Mouse (Mus musculus): ENCODE results near the gene Cdyl. TPM values are rescaled to one million over a fixed set of nuclear protein-coding genes. Genes with fewer than 3 reads are reported as not detected.

Gene Cdyl
- total and polyA plus RNA-seq, 2 experiments from 2014 or later, result 4.2 to 7.8 TPM

DNA sequence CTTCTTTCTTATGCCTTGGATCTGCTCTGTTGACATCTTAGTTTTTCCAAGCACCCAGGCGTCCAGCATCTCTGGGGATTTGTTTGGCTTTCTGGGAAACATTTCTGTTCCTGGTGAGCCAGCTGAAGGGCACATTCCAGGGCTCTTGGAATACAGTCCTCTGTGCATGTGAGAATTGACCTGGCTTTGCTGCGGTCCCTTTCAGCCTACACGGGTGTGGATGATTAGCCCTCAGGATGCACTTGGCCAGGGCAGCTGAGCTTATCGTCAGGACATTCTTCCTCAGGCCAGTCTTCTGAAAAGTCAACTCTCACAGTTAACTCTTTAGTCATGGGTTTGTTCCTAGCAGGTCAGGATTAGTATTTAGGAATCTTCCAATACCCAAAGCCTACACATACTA, 136.7 kb downstream of the Cdyl start:
- Histone ChIP-seq H3K36me3 (ENCODE audit: insufficient read depth) (no peaks in the 10 kb centered on the region), H3K9ac (no peak overlapping the region), H3K9me3 (ENCODE audit: low read length) (no peaks in the 10 kb centered on the region), H3K4me3 (ENCODE audit: low read depth, low read length) (no peak overlapping the region), H3K4me1 (ENCODE audit: insufficient read depth) (no peaks in the 10 kb centered on the region), H3K27me3 (ENCODE audit: insufficient read depth, low read length) (no peaks in the 10 kb centered on the region), H3K4me2 (ENCODE audit: low read depth) (no peak overlapping the region), H3K27ac (ENCODE audit: low read depth, low read length) (no peak overlapping the region)
- TF ChIP-seq CTCF (IDR thresholded peaks at IDR 0.05; ENCODE audit: low read depth), result no peak
- DNase-seq, result no peak
- no peak for ATAC-seq
- 63% methylated on average over 4 of the region's 4 CpGs for WGBS

DNA sequence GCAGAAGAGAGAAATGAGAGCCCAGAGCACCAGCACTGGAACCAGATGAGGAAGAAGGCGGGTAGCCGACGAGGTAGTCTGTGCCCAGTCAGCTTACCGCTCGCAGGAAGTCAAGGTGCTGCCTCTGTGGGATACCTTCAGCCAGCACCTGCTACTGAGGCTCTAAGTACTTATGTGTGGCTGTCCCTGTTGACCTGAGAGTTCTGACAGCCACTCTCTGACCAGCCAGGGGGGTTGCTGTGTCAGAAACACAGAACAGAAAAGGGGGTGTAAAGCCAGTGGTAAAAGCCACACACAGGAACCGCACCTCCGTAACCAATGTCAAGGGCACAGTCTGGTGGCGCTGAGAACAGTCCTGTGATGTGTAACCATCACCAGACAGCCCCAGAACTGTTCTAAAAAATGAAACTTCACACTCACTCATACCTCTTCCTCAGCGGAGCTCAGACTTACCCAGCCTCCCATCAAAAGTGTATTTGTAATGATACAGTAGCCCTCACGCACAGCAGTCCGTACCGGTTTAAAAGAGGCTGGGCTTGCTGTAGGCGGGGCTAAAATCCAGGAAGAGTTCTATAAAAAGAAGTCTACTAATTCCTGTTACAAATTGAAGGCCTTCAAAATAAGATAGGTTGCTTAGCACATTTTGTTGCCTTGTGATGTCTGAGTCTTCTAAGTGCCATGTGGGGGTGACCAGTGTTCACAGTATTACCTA, 138.3 kb downstream of the Cdyl start:
- 89% methylated on average over 13 of the region's 13 CpGs for WGBS
- H3K4me2 ChIP-seq (ENCODE audit: low read depth), result no peak overlapping the region

DNA sequence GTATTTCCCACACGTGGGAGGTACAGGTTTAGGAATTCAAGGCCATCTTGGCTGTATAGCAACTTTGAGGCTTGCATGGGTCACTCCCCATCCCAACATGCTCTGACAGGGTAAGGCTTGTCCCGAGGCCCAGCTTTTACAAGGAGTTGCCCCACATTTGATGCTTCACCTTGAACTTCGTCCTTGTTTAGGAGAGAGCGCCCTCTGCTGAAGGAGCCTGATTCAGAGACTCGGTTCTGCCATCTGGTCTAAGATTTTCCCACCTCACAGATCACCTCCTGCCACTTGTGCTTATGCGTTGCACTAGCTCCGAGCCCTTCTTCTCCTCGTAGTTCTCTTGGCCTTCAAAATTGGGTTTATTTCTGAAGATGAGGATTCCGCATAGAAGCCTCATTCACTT, 139.0 kb downstream of the Cdyl start:
- Histone ChIP-seq H3K27ac (ENCODE audit: low read depth, low read length) (no peak overlapping the region), H3K9me3 (ENCODE audit: low read length) (no peaks in the 10 kb centered on the region), H3K36me3 (ENCODE audit: insufficient read depth) (no peaks in the 10 kb centered on the region), H3K4me2 (ENCODE audit: low read depth) (no peak overlapping the region), H3K4me1 (ENCODE audit: insufficient read depth) (no peaks in the 10 kb centered on the region), H3K27me3 (ENCODE audit: insufficient read depth, low read length) (no peaks in the 10 kb centered on the region), H3K4me3 (ENCODE audit: low read depth, low read length) (no peak overlapping the region), H3K9ac (no peak overlapping the region)
- ATAC-seq, result no peak
- DNase-seq, result peak; percentile 37
- peak; percentile 59 for TF ChIP-seq CTCF (IDR thresholded peaks at IDR 0.05; ENCODE audit: low read depth)
- WGBS, result 69% methylated on average over 9 of the region's 9 CpGs

More for the DNA sequence above, 138.3 kb downstream of the Cdyl start:
- Histone ChIP-seq H3K9ac (no peak overlapping the region), H3K4me3 (ENCODE audit: low read depth, low read length) (no peak overlapping the region), H3K27me3 (ENCODE audit: insufficient read depth, low read length) (no peaks in the 10 kb centered on the region), H3K36me3 (ENCODE audit: insufficient read depth) (no peaks in the 10 kb centered on the region), H3K4me1 (ENCODE audit: insufficient read depth) (no peaks in the 10 kb centered on the region), H3K27ac (ENCODE audit: low read depth, low read length) (no peak overlapping the region), H3K9me3 (ENCODE audit: low read length) (no peaks in the 10 kb centered on the region)
- ATAC-seq (no peak), DNase-seq (no peak)
- TF ChIP-seq CTCF (IDR thresholded peaks at IDR 0.05; ENCODE audit: low read depth), result no peak

DNA sequence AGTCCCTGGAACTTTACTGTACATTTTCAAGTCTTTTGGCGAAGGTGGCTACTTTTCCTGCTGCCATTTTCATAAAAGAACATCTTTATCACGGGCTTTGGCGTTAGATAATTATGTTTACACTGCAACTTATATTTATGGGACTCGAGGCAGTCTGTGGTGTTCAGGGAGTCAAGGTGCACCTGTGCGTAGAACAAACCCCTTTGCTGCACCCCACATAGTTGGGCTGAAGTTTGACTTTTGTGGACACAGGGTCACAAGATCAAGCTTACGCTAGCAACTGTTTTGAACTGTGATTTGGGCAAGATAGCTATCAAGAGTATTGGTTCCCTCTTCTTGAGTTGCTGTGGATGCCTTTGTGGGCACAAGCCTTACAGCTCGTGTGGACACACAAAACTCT, 140.6 kb downstream of the Cdyl start:
- Histone ChIP-seq H3K27me3 (ENCODE audit: insufficient read depth, low read length) (no peaks in the 10 kb centered on the region), H3K9ac (no peak overlapping the region), H3K4me1 (ENCODE audit: insufficient read depth) (no peaks in the 10 kb centered on the region), H3K36me3 (ENCODE audit: insufficient read depth) (no peaks in the 10 kb centered on the region), H3K4me2 (ENCODE audit: low read depth) (no peak overlapping the region), H3K27ac (ENCODE audit: low read depth, low read length) (no peak overlapping the region), H3K4me3 (ENCODE audit: low read depth, low read length) (no peak overlapping the region), H3K9me3 (ENCODE audit: low read length) (no peaks in the 10 kb centered on the region)
- ATAC-seq (no peak), DNase-seq (no peak)
- TF ChIP-seq CTCF (IDR thresholded peaks at IDR 0.05; ENCODE audit: low read depth), result no peak
- 84% methylated on average over 7 of the region's 7 CpGs for WGBS

DNA sequence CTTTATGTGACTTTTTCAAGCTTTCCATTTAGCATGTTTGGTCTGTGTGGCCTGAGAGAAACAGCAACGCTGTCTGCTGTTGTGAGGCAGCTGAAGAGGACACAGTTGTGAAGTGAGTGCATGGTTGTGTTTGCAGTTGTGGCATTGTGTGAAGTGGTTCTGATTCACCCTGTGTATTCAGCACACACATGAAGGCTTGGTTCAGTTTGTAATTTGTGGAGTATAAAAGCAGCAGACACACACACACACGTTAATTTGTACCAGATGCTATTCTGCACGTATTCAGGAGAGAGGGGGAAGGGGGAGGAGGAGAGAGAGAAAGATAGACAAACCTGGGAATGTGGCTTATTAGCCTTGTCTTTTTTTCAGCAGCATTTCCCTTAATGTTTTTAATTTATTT, 146.1 kb downstream of the Cdyl start:
- H3K36me3 ChIP-seq (ENCODE audit: insufficient read depth), result no peaks in the 10 kb centered on the region
- WGBS, result 29% methylated on average over 3 of the region's 3 CpGs
- H3K27ac ChIP-seq (ENCODE audit: low read depth, low read length), result 0 out of 2 replicates have a peak overlapping the region, but pooled peaks have one; percentile 3
- no peaks in the 10 kb centered on the region for H3K27me3 ChIP-seq (ENCODE audit: insufficient read depth, low read length)
- H3K4me2 ChIP-seq (ENCODE audit: low read depth), result no peak overlapping the region
- ATAC-seq (peak; percentile 53), DNase-seq (no peak)
- H3K4me1 ChIP-seq (ENCODE audit: insufficient read depth), result no peaks in the 10 kb centered on the region
- H3K9me3 ChIP-seq (ENCODE audit: low read length), result no peaks in the 10 kb centered on the region
- H3K9ac ChIP-seq, result no peak overlapping the region
- no peak for TF ChIP-seq CTCF (IDR thresholded peaks at IDR 0.05; ENCODE audit: low read depth)
- no peak overlapping the region for H3K4me3 ChIP-seq (ENCODE audit: low read depth, low read length)

DNA sequence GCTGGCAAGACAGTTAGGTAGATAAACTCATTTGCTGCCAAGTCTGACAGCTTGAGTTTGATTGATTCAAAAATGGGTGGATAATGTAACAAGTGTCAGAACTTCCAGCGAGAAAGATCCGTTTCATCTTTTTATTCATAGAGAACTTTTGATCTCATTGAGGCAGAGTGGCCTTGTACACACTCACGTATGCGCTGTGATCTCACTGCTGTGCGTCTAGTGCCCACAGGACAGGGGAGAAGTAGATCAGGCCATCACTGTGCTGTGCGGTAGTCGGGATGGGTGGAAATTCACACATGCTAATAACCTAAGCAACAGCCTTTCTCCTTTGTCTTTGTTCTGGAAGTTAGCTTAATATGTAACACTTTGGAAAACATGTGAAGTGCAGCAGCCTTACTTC, 146.5 kb downstream of the Cdyl start:
- DNase-seq, result no peak
- H3K27ac ChIP-seq (ENCODE audit: low read depth, low read length), result no peak overlapping the region

GRCm38 (mm10) chr13:35807016-35807415, 147.4 kb downstream of the Cdyl start:
- DNase-seq, result no peak
- peak; percentile 25 for TF ChIP-seq CTCF (IDR thresholded peaks at IDR 0.05; ENCODE audit: low read depth)
- H3K27me3 ChIP-seq (ENCODE audit: insufficient read depth, low read length), result no peaks in the 10 kb centered on the region
- no peaks in the 10 kb centered on the region; the same call in 1 of the 2 replicates for H3K4me1 ChIP-seq (ENCODE audit: insufficient read depth)
- no peak overlapping the region for H3K9ac ChIP-seq
- no peaks in the 10 kb centered on the region for H3K36me3 ChIP-seq (ENCODE audit: insufficient read depth)
- WGBS, result 96% methylated on average over 7 of the region's 7 CpGs
- no peak overlapping the region for H3K27ac ChIP-seq (ENCODE audit: low read depth, low read length)
- no peak overlapping the region for H3K4me3 ChIP-seq (ENCODE audit: low read depth, low read length)
- no peak overlapping the region for H3K4me2 ChIP-seq (ENCODE audit: low read depth)
- H3K9me3 ChIP-seq (ENCODE audit: low read length), result no peaks in the 10 kb centered on the region
- no peak for ATAC-seq

More for the DNA sequence above, 146.5 kb downstream of the Cdyl start:
- ATAC-seq, result peak; percentile 54
- Histone ChIP-seq H3K27me3 (ENCODE audit: insufficient read depth, low read length) (no peaks in the 10 kb centered on the region), H3K9me3 (ENCODE audit: low read length) (no peaks in the 10 kb centered on the region), H3K4me1 (ENCODE audit: insufficient read depth) (no peaks in the 10 kb centered on the region), H3K9ac (no peak overlapping the region), H3K36me3 (ENCODE audit: insufficient read depth) (no peaks in the 10 kb centered on the region), H3K4me2 (ENCODE audit: low read depth) (no peak overlapping the region), H3K4me3 (ENCODE audit: low read depth, low read length) (no peak overlapping the region)
- no peak for TF ChIP-seq CTCF (IDR thresholded peaks at IDR 0.05; ENCODE audit: low read depth)
- 55% methylated on average over 7 of the region's 7 CpGs for WGBS
